Mouse (Mus musculus) myocyte (in vitro differentiated cells): Measurements from ENCODE around the gene Atp1b2.

ENCODE experiments used
- MYOD1 ChIP-seq, 3 experiments: IDR thresholded peaks; one replicate each; pipeline ENCODE4 v1.6.1; 2011; ENCODE audit warnings: control low read depth in 2 of 3, low read depth in 2 of 3, mild to moderate bottlenecking in 2 of 3, moderate library complexity in 1 of 3; ENCODE audit not compliant: insufficient read length in 2 of 3, control insufficient read depth in 1 of 3
- POLR2A ChIP-seq: IDR thresholded peaks from one replicate; pipeline ENCODE4 v1.6.1; 2011; ENCODE audit warnings: low read depth, mild to moderate bottlenecking, control low read depth, moderate library complexity; ENCODE audit not compliant: insufficient read length

DNA sequence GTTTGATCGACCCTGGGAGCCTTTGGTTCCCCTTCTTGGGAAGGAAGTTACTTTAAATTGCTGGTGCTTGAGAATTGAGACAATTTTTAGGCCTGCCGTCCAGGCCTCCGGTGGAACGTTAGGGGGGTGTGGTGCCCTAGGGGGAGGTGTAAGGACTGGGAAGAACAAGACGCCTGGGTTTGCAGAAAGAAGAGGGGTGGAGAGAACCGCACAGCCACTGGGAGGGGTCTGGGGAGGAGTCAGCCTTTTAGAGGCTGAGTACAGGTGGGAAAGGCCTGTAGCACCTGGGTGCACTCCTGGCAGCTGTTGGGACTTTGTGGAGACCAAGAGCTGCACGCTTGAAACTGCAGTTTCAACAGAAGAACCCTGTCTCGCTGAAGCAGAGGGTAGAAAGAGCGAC lies 49.0 kb upstream of the Atp1b2 start:
- TF ChIP-seq MYOD1 (IDR thresholded peaks at IDR 0.05; ENCODE audit: control insufficient read depth in 1 of 3, insufficient read length in 2 of 3, low read depth in 2 of 3) (no peak), POLR2A (no peak)
